Mouse (Mus musculus): Measurements from ENCODE around the gene Tmem230.
"Not testable (repeated sequence)": the region's sequence is repeated elsewhere in the genome, so short reads cannot be mapped to it uniquely, and the experiment has no call there.

Gene Tmem230

GRCm38 (mm10) chr2:132272694-132273389, 25.2 kb upstream of the Tmem230 start:
- DNase-seq (ENCODE audit: low read depth, low spot score), result no peak

- DNase-seq (ENCODE audit: low read depth, low spot score), result no peak
Measured at GRCm38 (mm10) chr2:132270331-132270951, 22.8 kb upstream of the Tmem230 start.

GRCm38 (mm10) chr2:132269217-132269616, 21.6 kb upstream of the Tmem230 start:
- DNase-seq (ENCODE audit: low read depth, low spot score), result no peak

DNA sequence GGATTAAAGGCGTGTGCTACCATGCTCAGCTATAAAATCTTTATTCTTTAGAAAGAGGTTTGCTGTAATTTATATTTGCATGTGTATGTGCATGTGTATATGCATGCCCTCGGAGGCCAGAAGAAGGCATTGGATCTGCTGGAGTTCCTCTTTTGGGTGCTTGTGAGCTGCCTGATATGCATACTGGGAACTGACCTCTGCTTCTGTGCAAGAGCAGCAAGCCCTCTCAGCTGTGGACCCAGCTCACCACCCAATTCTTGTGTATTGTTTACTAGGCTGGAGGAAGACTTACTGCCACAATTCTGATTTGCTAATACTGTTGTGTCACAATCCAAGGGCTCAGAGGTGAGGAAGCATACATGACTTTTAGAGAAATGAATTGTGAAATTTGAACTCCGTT, 18.5 kb upstream of the Tmem230 start:
- no peak for DNase-seq (ENCODE audit: low read depth, low spot score)

DNA sequence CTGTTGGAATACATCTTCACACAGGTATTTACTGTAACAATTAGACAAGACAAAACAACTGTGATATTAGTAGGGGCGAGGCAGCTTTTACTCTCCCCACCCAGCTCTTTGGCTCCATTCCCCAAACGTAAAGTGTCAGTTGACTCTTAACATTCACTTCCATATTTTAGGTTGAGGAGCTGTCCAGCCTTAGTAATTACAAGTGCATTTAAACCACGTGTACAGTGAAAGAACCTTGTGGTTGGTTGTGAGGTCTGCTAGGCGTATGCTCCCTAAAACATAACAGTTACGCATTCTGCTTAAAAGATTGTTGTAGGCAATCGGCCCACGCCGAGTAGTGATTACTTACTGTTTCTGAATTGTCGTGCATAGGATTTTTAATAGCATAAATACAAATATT, 17.6 kb upstream of the Tmem230 start:
- no peak for DNase-seq (ENCODE audit: low read depth, low spot score)

DNA sequence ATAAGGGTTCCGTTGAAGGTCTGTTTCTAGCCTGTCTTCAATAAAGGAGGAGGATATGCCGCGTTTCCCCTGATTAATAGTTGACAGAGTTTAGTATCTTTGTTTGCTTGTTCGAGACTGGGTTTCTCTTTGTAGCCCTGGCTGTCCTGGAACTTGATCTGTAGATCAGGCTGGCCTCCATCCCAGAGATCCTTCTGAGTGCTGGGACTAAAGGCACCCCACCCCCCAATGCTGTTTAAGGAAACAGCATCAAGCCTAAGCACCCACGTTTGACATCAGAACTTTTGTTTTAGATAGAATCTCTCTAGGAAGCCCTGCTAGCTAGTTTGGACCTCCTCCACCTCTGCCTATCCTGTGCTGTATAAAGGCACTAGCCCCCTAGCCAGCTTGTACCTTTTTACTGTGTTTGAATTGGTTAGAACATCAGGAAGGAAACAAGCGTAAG, 16.7 kb upstream of the Tmem230 start:
- DNase-seq (ENCODE audit: low read depth, low spot score), result no peak

GRCm38 (mm10) chr2:132263421-132264265, 16.0 kb upstream of the Tmem230 start:
- DNase-seq (ENCODE audit: low read depth, low spot score), result peak; percentile 40

- DNase-seq (ENCODE audit: low read depth, low spot score), result peak; percentile 99
Measured at GRCm38 (mm10) chr2:132262879-132263398, 15.3 kb upstream of the Tmem230 start, which contains the start of gene Cds2. Gene Cds2 (plus strand): TSS chr2:132263148.

DNA sequence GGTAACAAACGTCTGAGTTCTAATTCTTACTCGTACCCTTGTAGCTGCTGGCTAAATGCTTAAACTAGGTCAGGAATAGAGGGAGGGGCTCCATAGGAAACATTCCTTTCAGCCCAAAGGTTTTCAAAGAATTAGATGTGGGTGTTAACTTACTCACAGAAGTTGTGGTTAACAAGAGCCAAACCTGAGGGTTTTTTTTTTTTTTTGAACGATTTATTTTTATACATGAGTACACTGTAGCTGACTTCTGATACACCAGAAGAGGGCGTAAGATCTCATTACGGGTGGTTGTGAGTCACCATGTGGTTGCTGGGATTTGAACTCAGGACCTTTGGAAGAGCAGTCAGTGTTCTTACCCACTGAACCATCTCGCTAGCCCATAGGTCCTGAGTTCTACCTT, 14.6 kb upstream of the Tmem230 start:
- no peak for DNase-seq (ENCODE audit: low read depth, low spot score)

DNA sequence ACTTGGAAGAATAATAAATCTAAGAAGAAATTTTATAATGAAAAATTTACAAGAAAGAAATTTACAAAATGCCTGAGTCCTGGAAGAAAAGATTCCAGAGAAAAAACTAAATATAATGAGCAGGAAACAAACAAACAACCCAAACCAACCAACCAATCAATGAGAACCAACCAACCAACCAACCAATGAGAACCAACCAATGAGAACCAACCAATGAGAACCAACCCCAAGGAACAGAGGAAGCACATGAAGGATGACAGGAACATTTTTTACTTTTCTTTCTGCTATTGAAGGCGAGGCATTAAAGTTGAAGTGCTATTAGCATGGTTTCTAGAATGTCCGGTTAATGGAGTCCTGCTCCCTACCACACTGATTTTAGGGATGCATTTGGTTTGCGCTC, 13.0 kb upstream of the Tmem230 start:
- DNase-seq (ENCODE audit: low read depth, low spot score), result no peak

- peak; percentile 46 for DNase-seq (ENCODE audit: low read depth, low spot score)
Measured at GRCm38 (mm10) chr2:132257350-132258068, 9.9 kb upstream of the Tmem230 start.

DNA sequence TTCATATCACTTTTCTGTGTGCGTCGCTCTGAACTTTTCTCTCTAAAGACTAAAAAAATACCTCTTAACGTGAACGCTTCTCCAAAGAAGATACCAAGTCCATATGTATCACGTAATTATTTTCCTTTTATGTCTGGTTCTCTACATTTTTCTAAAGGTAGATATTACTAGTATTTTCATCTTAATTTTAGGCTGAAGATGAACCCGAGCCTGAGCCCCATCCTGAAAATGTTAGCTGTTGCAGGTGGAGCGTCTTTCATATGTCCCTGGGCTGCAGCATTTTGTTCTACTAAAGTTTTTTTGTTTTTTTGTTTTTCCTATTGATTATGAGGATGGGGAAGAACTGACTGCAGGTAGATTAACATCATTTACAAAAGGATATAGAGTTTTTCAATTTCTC, 6.0 kb upstream of the Tmem230 start:
- DNase-seq (ENCODE audit: low read depth, low spot score), result no peak

- DNase-seq (ENCODE audit: low read depth, low spot score), result peak; percentile 98
Measured at GRCm38 (mm10) chr2:132252542-132253528, 5.2 kb upstream of the Tmem230 start, which contains the start of gene Pcna. Gene Pcna (minus strand): TSS chr2:132253314.

GRCm38 (mm10) chr2:132251911-132252310, 4.3 kb upstream of the Tmem230 start:
- DNase-seq (ENCODE audit: low read depth, low spot score), result no peak

DNA sequence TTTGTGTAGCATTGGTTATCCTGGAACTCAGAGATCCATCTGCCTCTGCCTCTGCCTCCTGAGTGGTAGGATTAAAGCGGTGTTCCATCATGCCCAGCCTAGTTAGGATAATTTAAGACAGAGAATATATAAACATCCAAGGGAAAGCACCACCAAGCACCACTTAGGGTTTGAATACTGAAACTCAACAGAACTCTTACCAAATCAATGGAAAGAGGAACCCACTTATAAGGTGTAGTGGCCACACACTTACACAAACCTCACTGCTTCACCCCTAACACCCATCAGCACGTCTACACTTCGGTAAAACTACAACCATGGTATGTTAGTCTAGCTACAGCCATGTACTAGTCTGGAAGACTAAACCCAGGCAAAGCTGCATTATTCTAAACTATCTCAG, 4.2 kb downstream of the Tmem230 start:
- DNase-seq (ENCODE audit: low read depth, low spot score), result no peak

- DNase-seq (ENCODE audit: low read depth, low spot score), result peak; percentile 43
Measured at GRCm38 (mm10) chr2:132240457-132240856, 7.2 kb downstream of the Tmem230 start.

- DNase-seq (ENCODE audit: low read depth, low spot score), result not testable (repeated sequence)
Measured at GRCm38 (mm10) chr2:132239434-132239833, 8.2 kb downstream of the Tmem230 start.

- DNase-seq (ENCODE audit: low read depth, low spot score), result no peak
Measured at GRCm38 (mm10) chr2:132235975-132236374, 11.6 kb downstream of the Tmem230 start.

DNA sequence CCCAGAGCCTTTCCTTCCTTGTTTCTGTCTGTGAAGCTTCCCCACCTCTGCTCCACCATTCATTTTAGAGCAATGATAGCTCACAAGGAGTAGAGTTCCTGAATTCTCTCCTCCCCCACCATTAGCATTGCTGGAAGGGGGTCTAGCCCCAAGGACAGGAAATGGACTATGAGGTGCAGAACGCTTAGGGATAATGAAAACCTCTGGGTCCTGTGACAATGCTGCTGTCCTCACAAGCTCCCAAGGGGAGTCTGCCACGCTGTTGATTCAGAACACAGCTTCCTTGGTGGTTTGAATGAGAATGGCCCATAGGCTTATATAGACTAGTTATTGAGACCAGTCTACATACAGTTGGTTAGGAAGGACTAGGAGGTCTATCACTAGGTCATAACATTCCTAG, 12.3 kb downstream of the Tmem230 start:
- peak; percentile 45 for DNase-seq (ENCODE audit: low read depth, low spot score)

All from ES-CJ7 (cell line).